Mouse (Mus musculus) B cell, adult 2 months (primary cell): Measurements from ENCODE around the gene Hltf.

Source experiments
- DNase-seq, 2 experiments: peaks; one replicate each; pipeline ENCODE4 v3.0.0; 2022

The Hltf gene

GRCm38 (mm10) chr3:20147647-20148046 is 90.0 kb downstream of the Hltf start:
- no peak for DNase-seq

- DNase-seq: no peak
These were observed 92.9 kb downstream of the Hltf start for GRCm38 (mm10) chr3:20150511-20150910.

GRCm38 (mm10) chr3:20151651-20152050 is 94.0 kb downstream of the Hltf start:
- no peak for DNase-seq

GRCm38 (mm10) chr3:20154531-20155367 is 97.1 kb downstream of the Hltf start, which contains the start of gene Gyg:
Gene Gyg (minus strand): TSS chr3:20155317.
- peak; percentile 66 to 69 for DNase-seq

- no peak for DNase-seq
These were observed 97.9 kb downstream of the Hltf start for GRCm38 (mm10) chr3:20155476-20155875.

GRCm38 (mm10) chr3:20167487-20167886 is 109.9 kb downstream of the Hltf start:
- DNase-seq: no peak
